Mouse (Mus musculus): ENCODE data around the gene Gm17387. TPM values are rescaled to one million over a fixed set of nuclear protein-coding genes. Genes with fewer than 3 reads are reported as not detected.
A peak's percentile ranks its signal among the peaks of the same experiment; 100 is the strongest.

Gene Gm17387
- polyA plus RNA-seq, 1 experiment from 2014 or later: not detected

DNA sequence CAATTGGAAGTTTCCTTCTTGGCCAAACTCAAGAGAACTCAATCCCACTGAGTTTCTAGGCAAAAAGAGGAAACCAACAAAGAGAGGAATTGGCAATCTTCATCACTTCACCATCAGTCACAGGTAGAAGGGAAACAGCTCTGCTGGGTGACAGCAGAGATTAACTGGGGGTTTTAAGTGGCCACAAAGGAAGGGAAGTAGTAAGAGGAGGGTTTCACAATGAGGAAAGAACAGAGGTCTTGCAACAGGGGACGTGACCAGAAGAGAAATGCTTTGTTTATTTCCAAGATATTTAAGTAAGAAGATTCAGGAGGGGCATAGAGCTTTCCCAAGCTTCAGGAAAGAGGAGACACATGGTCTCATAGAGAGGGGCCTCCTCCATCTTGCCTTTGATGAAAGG is 31.1 kb upstream of the Gm17387 start:
- Histone ChIP-seq H3K4me2 (ENCODE audit: low read depth, low read length, severe bottlenecking) (no peak overlapping the region), H3K4me1 (replicated peaks; ENCODE audit: control insufficient read depth, insufficient read depth, low read length) (no peaks in the 10 kb centered on the region), H3K9ac (ENCODE audit: low read length) (no peak overlapping the region), H3K4me3 (ENCODE audit: low read depth, low read length) (no peak overlapping the region), H3K9me3 (ENCODE audit: control insufficient read depth, low read length) (no peaks in the 10 kb centered on the region), H3K27ac (ENCODE audit: low read depth, low read length) (no peak overlapping the region), H3K36me3 (ENCODE audit: control insufficient read depth, insufficient read depth, low read length) (no peaks in the 10 kb centered on the region), H3K27me3 (ENCODE audit: control insufficient read depth, insufficient read depth, low read length) (no peaks in the 10 kb centered on the region)
- ATAC-seq (replicated peaks; ENCODE audit: low FRiP score): no peak
- 63% methylated on average over 1 of the region's 1 CpGs for WGBS
- no peak for DNase-seq (ENCODE audit: low spot score)

DNA sequence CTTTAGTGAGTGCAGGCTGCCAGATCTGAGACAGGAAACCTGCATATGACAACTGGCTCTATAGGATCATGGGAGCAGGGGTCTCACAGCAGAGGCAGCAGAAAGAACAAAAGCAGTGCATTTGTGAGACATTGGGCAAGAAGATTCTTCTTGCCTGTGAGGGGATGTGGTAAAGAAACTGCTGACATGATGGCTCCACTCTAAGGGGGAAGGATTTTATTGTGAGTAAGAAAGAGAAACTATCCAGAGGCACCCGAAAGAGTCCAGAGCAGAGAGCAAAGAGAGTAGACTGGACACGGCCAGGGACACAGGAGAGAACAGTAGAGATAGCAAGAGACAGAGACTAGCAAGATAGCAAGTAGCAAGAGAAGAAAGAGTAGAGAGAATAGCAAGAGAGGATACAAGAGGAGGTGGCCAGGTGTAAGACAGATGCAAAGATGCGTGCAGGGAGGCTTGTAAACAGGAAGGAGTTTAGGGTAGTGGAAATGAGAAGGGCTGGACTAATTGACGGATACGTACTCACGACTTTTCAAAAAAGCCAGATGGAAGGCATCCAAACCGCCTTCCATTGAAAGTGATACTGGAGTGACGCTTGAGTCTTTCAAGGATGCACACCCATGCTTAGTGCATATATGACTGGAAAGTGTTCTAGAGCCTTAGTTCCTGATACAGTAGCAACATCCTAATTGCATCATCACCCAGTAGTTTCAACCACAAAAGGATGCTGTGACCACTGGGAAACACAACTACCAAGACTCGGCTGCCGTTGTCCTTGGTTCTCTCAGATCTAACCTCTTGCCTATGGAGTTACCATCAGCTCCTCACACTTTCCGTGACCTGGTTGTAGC is 29.9 kb upstream of the Gm17387 start:
- 93% methylated on average over 11 of the region's 11 CpGs for WGBS
- Histone ChIP-seq H3K4me1 (replicated peaks; ENCODE audit: control insufficient read depth, insufficient read depth, low read length) (no peaks in the 10 kb centered on the region), H3K9me3 (ENCODE audit: control insufficient read depth, low read length) (no peaks in the 10 kb centered on the region), H3K9ac (ENCODE audit: low read length) (no peak overlapping the region), H3K36me3 (ENCODE audit: control insufficient read depth, insufficient read depth, low read length) (no peaks in the 10 kb centered on the region), H3K27me3 (ENCODE audit: control insufficient read depth, insufficient read depth, low read length) (no peaks in the 10 kb centered on the region), H3K4me3 (ENCODE audit: low read depth, low read length) (no peak overlapping the region), H3K4me2 (ENCODE audit: low read depth, low read length, severe bottlenecking) (no peak overlapping the region), H3K27ac (ENCODE audit: low read depth, low read length) (no peak overlapping the region)
- DNase-seq (ENCODE audit: low spot score) (no peak), ATAC-seq (replicated peaks; ENCODE audit: low FRiP score) (no peak)

DNA sequence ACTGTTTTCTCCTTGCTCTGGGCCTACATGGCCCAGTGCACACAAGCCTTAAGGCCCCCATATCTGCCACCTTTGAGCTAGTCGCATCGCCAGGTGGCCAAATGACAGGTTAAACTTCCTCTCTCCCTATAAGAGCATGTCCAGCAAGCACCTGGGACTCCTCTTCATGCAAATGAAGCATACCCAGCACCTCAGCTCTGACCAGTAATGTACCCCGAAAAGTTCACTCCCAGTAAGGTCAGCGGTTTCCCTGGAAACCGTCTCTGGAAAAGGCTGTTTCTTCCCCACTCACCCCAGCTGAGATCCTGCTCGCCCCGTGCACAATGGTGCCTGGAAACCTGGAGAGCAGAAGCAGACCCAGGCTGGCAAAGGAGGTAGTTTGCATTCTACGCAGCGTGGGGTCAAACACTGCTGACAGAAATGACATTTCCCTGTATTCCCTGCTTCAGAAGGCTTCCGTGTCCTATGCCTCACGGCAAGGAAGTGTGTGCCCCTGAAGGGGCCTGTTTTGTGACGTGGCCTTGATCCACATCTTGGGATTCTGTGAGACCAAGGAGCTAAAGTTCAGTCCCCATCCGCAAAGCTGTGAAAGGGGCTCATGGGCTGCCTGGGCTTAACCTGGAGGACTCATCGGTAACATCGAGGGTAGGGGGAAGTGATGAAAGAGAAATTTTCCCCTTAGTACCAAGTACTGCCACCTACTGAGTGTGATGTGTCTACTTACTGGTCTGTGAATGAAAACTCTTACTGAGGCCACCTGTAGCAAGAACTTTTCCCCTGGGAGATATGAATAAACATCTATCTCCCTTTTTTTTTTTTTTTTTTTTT is 27.8 kb upstream of the Gm17387 start:
- no peak overlapping the region for H3K4me2 ChIP-seq (ENCODE audit: low read depth, low read length, severe bottlenecking)
- ATAC-seq (replicated peaks; ENCODE audit: low FRiP score) (no peak), DNase-seq (ENCODE audit: low spot score) (no peak)
- no peak overlapping the region for H3K9ac ChIP-seq (ENCODE audit: low read length)
- H3K36me3 ChIP-seq (ENCODE audit: control insufficient read depth, insufficient read depth, low read length): no peaks in the 10 kb centered on the region
- H3K27ac ChIP-seq (ENCODE audit: low read depth, low read length): no peak overlapping the region
- WGBS: 76% methylated on average over 15 of the region's 15 CpGs
- H3K4me3 ChIP-seq (ENCODE audit: low read depth, low read length): no peak overlapping the region
- no peaks in the 10 kb centered on the region for H3K4me1 ChIP-seq (replicated peaks; ENCODE audit: control insufficient read depth, insufficient read depth, low read length)
- H3K9me3 ChIP-seq (ENCODE audit: control insufficient read depth, low read length): no peaks in the 10 kb centered on the region
- H3K27me3 ChIP-seq (ENCODE audit: control insufficient read depth, insufficient read depth, low read length): no peaks in the 10 kb centered on the region

DNA sequence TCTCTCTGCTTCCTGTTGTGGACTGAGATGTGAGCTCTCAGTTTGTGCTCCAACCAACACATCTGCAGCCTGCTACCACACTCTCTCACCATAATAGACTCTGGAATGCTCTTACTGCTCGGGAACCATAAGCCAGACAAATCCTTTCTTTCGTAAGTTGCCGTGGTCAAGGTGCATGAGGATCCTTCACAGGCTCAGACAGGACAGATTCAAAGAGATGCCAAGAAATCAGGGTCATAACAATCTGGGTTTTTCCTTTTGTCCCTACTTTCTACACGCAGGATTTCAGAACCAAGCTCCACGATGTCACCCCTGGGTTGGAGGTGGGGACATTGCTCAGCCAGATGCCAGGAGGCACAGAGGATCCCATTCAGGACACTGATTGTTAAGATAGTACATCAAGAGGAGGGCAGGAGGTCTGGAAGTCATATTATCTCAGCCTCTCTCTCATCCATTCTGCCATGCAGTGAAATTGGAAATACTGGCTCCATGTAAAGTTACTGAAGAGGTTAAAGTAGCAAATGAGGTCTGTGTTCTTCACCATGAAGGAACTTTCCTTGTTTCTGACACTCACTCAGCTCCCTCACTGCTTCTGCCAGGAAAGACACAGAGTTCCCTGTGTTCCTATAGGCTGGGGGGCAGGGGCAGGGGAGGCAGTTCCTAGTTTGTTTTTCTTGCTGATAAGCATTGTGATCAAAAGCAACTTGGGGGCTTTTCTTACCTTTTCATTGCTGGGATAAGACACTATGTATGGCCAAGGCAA is 25.5 kb upstream of the Gm17387 start:
- Histone ChIP-seq H3K9me3 (ENCODE audit: control insufficient read depth, low read length) (no peaks in the 10 kb centered on the region), H3K4me2 (ENCODE audit: low read depth, low read length, severe bottlenecking) (no peak overlapping the region), H3K9ac (ENCODE audit: low read length) (no peak overlapping the region), H3K4me1 (replicated peaks; ENCODE audit: control insufficient read depth, insufficient read depth, low read length) (no peaks in the 10 kb centered on the region; the same call in 1 of the 2 replicates), H3K4me3 (ENCODE audit: low read depth, low read length) (no peak overlapping the region), H3K27ac (ENCODE audit: low read depth, low read length) (no peak overlapping the region), H3K36me3 (ENCODE audit: control insufficient read depth, insufficient read depth, low read length) (no peaks in the 10 kb centered on the region), H3K27me3 (ENCODE audit: control insufficient read depth, insufficient read depth, low read length) (no peaks in the 10 kb centered on the region)
- WGBS: 85% methylated on average over 5 of the region's 5 CpGs
- ATAC-seq (replicated peaks; ENCODE audit: low FRiP score) (no peak), DNase-seq (ENCODE audit: low spot score) (no peak)

DNA sequence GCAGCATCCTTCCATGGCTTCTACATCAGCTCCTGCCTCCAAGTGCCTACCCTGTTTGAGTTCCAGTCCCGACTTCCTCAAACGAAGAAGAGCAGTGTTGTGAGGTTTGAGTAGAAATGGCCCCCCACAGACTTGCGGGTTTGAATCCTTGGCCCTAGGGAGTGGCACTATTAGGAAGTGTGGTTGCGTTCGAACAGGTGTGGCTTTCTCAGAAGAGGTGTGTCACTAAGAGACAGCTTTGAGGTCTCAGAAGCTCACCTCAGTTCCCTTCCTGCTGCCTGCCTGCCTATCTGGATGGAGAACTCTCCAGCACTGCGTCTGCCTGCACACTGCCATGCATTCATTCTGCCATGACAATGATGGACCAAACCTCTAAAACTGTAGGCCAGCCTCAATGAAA is 22.5 kb upstream of the Gm17387 start:
- DNase-seq (ENCODE audit: low spot score) (no peak), ATAC-seq (replicated peaks; ENCODE audit: low FRiP score) (no peak)
- Histone ChIP-seq H3K4me2 (ENCODE audit: low read depth, low read length, severe bottlenecking) (no peak overlapping the region), H3K27ac (ENCODE audit: low read depth, low read length) (no peak overlapping the region), H3K36me3 (ENCODE audit: control insufficient read depth, insufficient read depth, low read length) (no peaks in the 10 kb centered on the region), H3K4me1 (replicated peaks; ENCODE audit: control insufficient read depth, insufficient read depth, low read length) (no peaks in the 10 kb centered on the region; the same call in 1 of the 2 replicates), H3K27me3 (ENCODE audit: control insufficient read depth, insufficient read depth, low read length) (no peaks in the 10 kb centered on the region), H3K4me3 (ENCODE audit: low read depth, low read length) (no peak overlapping the region), H3K9me3 (ENCODE audit: control insufficient read depth, low read length) (no peaks in the 10 kb centered on the region), H3K9ac (ENCODE audit: low read length) (no peak overlapping the region)
- 91% methylated on average over 6 of the region's 6 CpGs for WGBS

DNA sequence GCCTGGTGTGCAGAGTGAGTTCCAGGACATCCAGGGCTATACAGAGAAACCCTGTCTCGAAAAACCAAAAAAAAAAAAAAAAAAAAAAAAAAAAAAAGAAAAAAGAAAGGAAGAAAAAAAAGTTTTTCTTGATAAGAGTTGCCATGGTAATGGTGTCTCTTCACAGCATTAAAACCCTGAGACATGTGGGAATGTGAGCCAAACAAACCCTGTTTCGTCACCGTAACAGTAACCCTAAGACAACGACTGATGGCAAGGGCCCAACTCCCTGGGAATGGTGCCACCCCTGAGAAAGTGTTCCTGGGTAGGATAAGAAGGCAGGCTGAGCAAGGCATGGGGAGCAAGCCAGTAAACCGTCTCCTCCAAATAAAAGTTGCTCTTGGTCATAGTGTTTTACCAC is 22.0 kb upstream of the Gm17387 start:
- no peaks in the 10 kb centered on the region for H3K36me3 ChIP-seq (ENCODE audit: control insufficient read depth, insufficient read depth, low read length)
- WGBS: 91% methylated on average over 5 of the region's 5 CpGs
- H3K4me3 ChIP-seq (ENCODE audit: low read depth, low read length): no peak overlapping the region
- H3K4me2 ChIP-seq (ENCODE audit: low read depth, low read length, severe bottlenecking): no peak overlapping the region
- no peaks in the 10 kb centered on the region; the same call in 1 of the 2 replicates for H3K4me1 ChIP-seq (replicated peaks; ENCODE audit: control insufficient read depth, insufficient read depth, low read length)
- no peak overlapping the region for H3K9ac ChIP-seq (ENCODE audit: low read length)
- H3K9me3 ChIP-seq (ENCODE audit: control insufficient read depth, low read length): no peaks in the 10 kb centered on the region
- ATAC-seq (replicated peaks; ENCODE audit: low FRiP score) (no peak), DNase-seq (ENCODE audit: low spot score) (no peak)
- no peaks in the 10 kb centered on the region for H3K27me3 ChIP-seq (ENCODE audit: control insufficient read depth, insufficient read depth, low read length)
- H3K27ac ChIP-seq (ENCODE audit: low read depth, low read length): no peak overlapping the region

DNA sequence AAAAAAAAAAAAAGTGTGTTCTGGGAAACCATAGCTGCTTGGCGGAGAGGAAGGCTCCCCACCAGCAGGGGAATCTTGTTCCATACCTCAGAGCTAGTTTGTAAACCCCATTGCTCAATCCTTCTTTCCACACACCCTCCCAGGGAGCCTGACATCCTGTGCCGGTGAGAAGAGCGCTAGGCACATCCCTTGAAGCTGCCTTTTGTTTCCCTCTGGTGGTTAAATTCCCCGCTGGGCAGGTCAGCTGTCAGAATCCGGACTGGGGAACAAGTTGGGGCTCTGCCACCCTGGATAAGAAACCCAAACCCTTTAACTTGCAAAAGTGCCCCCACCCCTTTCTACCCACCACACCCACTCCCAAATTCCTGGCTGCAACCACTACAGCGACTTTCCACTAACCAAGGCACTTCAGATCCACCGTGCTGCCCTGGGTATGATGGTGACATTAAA is 20.6 kb upstream of the Gm17387 start:
- Histone ChIP-seq H3K4me1 (replicated peaks; ENCODE audit: control insufficient read depth, insufficient read depth, low read length) (no peaks in the 10 kb centered on the region; the same call in 1 of the 2 replicates), H3K9me3 (ENCODE audit: control insufficient read depth, low read length) (no peaks in the 10 kb centered on the region), H3K27ac (ENCODE audit: low read depth, low read length) (no peak overlapping the region), H3K27me3 (ENCODE audit: control insufficient read depth, insufficient read depth, low read length) (no peaks in the 10 kb centered on the region), H3K4me3 (ENCODE audit: low read depth, low read length) (no peak overlapping the region), H3K4me2 (ENCODE audit: low read depth, low read length, severe bottlenecking) (no peak overlapping the region), H3K36me3 (ENCODE audit: control insufficient read depth, insufficient read depth, low read length) (no peaks in the 10 kb centered on the region), H3K9ac (ENCODE audit: low read length) (no peak overlapping the region)
- WGBS: 5% methylated on average over 7 of the region's 7 CpGs
- DNase-seq (ENCODE audit: low spot score) (no peak), ATAC-seq (replicated peaks; ENCODE audit: low FRiP score) (no peak)

DNA sequence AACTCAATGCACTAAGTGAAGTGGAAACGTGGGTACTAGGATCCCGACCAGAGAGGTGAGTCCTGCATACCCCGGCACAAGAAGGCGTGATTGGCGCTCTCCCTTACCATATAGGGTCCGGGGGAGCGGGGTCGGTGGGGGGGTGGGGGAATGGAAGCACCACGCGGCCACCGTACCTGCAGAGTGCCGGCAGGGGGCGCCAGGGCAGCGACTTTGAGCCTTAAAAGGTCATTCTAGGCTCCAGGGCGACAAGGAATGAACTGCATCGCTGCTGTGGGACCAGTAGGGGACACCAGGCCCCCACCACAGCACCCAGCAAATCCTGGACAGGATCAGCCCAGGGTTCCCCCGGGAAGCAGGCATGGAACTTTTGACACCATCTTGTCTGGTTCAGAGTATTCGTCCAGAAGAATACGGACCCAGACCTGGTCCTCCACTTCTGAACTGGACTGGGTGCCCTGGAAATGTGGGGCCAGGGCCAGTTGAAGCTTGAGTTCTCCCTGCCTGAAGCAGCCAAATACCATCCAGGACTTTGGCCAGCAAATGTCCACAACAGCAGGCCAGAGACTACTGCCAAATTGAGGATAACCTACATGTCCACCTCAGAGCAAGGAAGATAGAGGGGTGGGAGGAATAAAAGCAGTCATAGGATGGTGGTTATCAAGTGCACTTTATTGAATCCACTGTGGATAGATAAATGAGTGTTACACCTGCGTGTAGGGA is 19.8 kb upstream of the Gm17387 start:
- no peaks in the 10 kb centered on the region; the same call in 1 of the 2 replicates for H3K4me1 ChIP-seq (replicated peaks; ENCODE audit: control insufficient read depth, insufficient read depth, low read length)
- no peak overlapping the region for H3K4me3 ChIP-seq (ENCODE audit: low read depth, low read length)
- DNase-seq (ENCODE audit: low spot score) (peak; percentile 88), ATAC-seq (replicated peaks; ENCODE audit: low FRiP score) (peak; percentile 84)
- H3K4me2 ChIP-seq (ENCODE audit: low read depth, low read length, severe bottlenecking): peak overlapping the region; percentile 33; the same call in 1 of the 2 replicates
- no peak overlapping the region for H3K9ac ChIP-seq (ENCODE audit: low read length)
- 9% methylated on average over 20 of the region's 20 CpGs for WGBS
- no peaks in the 10 kb centered on the region for H3K9me3 ChIP-seq (ENCODE audit: control insufficient read depth, low read length)
- H3K27ac ChIP-seq (ENCODE audit: low read depth, low read length): no peak overlapping the region
- no peaks in the 10 kb centered on the region for H3K36me3 ChIP-seq (ENCODE audit: control insufficient read depth, insufficient read depth, low read length)
- H3K27me3 ChIP-seq (ENCODE audit: control insufficient read depth, insufficient read depth, low read length): no peaks in the 10 kb centered on the region

Measured in forebrain, embryonic 11.5 days (tissue).